Mouse (Mus musculus): ENCODE measurements around the gene Gatad2a. TPM values are rescaled to one million over a fixed set of nuclear protein-coding genes. Genes with fewer than 3 reads are reported as not detected.
"Not testable (repeated sequence)": the region's sequence is repeated elsewhere in the genome, so short reads cannot be mapped to it uniquely, and the experiment has no call there.

Gene Gatad2a
- total RNA-seq, 1 experiment from 2014 or later = 52.6 TPM

DNA sequence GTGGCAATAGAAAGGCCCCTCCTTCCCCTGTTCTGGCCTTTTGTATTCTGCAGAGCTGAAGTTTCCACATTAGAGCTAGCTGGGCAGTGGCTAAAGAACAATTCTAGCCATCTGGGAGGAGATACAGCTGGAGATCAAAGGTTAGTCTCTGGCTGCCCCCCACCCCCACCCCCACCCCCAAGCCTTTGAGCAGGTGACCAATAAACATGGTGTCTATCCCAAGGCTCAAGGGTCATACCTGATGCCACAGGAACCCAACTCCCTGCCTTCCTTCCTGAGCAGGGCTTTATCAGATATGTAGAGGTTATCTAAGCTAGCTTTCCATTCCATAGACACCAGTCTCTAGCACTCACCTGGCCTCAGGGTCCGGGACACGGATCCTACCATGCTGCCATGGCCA, 45.9 kb downstream of the Gatad2a start:
- ATAC-seq (ENCODE audit: extremely low read depth, insufficient number of reproducible peaks, low FRiP score, poor library complexity, severe bottlenecking) = no peak

GRCm38 (mm10) chr8:69942495-69942894, 53.7 kb downstream of the Gatad2a start:
- not testable (repeated sequence) for ATAC-seq (ENCODE audit: extremely low read depth, insufficient number of reproducible peaks, low FRiP score, poor library complexity, severe bottlenecking)

DNA sequence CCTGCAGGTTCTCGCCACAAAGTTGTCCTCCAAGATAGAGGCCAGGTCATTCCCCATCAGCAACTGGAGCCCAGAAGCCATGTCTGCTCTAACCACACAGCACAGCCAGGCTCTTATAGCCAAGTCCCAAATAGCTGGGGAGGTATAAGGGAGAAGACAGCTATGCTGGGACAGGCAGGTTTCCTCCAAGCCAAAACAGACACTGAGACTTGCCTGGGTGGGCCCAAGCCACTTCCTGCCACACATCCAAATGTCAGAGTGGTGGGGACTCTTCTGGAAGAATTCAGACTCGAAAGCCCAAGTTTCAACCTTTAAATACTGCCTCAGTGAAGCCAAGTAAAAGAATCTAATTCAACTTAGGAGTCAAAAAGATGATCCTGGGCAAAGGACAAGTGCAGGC, 55.8 kb downstream of the Gatad2a start:
- no peak for ATAC-seq (ENCODE audit: extremely low read depth, insufficient number of reproducible peaks, low FRiP score, poor library complexity, severe bottlenecking)

GRCm38 (mm10) chr8:69939633-69940032, 56.6 kb downstream of the Gatad2a start:
- ATAC-seq (ENCODE audit: extremely low read depth, insufficient number of reproducible peaks, low FRiP score, poor library complexity, severe bottlenecking) = no peak

DNA sequence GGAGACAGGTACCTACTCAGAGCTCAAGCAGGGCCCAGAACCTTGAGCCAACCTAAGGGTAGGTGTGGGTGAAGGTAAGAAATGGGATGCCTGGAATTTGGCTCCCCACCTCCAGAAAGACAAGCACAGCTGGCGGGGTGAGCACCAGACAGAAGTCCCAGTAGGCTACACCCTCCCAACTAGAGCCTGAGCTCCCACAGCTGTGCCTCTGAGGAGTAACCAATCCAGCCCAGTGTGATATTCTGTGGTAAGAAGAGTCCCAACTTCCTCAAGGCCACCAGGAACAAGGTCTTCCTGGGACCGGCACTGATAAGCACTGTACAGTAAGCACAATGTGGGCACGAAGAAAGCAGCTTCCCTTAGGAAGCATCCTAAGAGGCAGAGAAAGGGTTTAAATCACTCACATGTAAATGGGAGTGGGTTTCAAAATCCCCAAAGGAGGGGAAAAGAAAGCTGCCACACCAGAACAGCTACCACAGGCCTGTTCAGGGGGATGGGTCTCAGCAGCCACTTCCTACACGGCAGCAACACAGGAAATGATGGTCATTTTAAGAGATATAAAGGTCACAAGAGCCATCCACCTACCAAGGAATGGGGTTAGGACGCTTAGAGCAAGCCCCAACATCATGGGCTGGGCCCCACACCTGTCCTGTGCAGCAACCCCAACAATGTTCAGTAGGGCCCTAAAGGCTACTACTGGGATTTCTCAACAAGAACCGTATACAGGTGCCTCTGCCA, 57.8 kb downstream of the Gatad2a start:
- ATAC-seq (ENCODE audit: extremely low read depth, insufficient number of reproducible peaks, low FRiP score, poor library complexity, severe bottlenecking) = no peak

- ATAC-seq (ENCODE audit: extremely low read depth, insufficient number of reproducible peaks, low FRiP score, poor library complexity, severe bottlenecking) = peak; percentile 58
Observed at GRCm38 (mm10) chr8:69937466-69937865, 58.7 kb downstream of the Gatad2a start.

DNA sequence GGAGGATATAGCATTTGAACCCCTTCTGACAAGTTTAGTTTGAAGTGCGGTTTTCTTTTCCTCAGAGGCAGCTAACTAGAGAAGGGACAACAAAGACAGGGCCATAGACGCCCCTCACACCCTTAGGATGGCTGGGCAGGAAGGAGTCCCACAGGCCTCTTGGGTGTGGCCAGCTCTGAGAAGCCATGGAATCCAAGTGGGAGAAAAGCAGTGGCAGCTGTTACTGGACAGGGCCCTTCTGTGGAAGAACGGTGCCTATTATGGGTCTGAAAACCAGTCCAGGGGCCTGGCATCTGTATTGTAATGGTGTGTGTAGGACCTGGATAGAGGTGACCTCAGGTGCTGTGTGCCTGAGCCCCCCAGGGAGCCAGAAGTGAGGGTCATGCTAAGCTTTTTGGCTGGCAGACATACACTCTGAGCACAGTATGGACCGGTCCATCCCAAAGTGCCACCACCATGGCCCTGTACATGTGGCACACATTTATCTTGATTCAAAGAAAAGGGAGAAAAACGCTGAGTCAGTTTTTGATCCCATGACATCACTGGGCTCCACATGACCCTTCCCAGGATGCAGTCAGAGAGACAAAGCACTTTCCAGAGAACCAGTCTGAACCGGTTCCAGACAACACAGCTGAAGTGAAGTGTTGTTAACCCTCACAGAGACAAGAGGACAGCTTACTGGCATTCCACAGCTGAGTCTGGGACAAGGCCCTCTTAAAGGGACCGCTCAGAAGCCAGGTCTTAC, 60.0 kb downstream of the Gatad2a start:
- ATAC-seq (ENCODE audit: extremely low read depth, insufficient number of reproducible peaks, low FRiP score, poor library complexity, severe bottlenecking) = no peak

DNA sequence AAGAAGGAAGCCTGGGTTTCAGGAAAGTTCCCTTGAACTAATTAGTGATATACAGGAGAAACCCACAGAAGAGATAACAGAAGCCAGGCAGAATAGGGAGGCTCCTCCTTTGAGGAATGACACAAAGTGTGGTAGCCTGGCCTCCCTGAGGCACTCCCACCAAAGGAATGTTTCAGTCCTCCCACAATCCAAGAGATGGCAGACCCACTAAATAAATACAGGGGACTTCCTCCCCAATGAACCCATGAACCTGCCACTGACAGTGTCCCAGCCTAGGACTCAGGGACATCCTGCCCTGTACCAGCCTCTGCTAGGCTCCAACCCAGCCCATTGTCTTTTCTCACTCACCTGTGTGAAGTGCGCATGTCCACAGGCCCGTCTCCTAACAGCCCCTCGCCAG, 60.8 kb downstream of the Gatad2a start:
- no peak for ATAC-seq (ENCODE audit: extremely low read depth, insufficient number of reproducible peaks, low FRiP score, poor library complexity, severe bottlenecking)

DNA sequence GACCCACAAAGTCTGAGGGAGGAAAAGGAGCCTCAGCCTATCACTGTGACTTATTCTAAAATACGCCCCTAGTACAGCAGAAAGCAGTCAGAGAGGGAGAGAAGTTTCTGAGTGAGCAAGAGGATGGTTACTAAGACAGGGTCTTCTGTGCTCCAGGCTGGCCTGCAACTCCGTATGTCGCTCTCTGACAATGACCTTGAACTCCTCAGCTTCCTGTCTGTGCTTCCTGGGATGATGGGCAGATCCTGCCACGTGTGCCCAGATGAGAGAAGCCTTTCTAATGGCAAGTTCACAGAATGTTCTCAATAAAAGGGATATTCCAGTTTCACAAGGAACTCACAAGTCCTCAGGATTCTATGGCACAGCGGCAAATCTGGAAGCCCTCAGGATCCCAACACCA, 61.6 kb downstream of the Gatad2a start:
- no peak for ATAC-seq (ENCODE audit: extremely low read depth, insufficient number of reproducible peaks, low FRiP score, poor library complexity, severe bottlenecking)

DNA sequence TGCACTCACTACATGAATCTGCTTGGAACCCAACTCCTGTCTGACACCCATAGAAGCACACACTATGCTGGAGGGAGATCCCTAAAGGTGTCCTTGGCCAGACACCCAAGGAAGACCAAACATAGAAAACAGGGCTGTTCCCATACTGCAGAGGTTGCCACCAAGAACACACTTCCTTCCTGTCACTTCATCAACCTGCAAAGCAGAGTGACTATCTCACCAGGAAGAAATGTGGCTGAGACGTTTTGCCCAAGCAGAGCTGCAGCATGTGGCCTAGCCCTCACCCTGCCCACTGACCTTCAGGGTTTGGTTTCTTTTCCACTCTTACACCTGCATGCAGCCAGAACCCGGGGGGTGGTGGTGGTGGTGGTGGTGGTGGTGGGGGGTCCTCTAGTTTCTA, 62.4 kb downstream of the Gatad2a start:
- no peak for ATAC-seq (ENCODE audit: extremely low read depth, insufficient number of reproducible peaks, low FRiP score, poor library complexity, severe bottlenecking)

- ATAC-seq (ENCODE audit: extremely low read depth, insufficient number of reproducible peaks, low FRiP score, poor library complexity, severe bottlenecking) = no peak
Observed at GRCm38 (mm10) chr8:69926901-69927300, 69.3 kb downstream of the Gatad2a start.

DNA sequence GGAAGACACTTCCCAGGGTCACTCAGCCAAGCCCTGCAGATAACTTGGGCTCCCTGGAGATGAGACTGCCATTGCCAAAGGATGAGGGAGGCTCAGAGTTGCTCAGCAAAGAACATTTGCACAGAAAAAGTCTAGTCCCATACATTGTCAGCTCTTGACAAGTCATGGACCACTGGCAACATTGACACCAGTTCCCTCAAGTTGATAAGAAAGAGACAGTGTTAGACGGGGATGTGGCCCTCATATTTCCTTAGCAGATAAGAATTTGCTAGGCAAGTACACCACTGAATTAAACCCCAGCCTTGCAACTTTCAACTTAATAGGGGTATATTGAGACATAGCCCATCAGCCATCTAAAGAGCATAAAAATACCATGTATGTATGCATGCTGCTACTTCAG, 72.2 kb downstream of the Gatad2a start:
- ATAC-seq (ENCODE audit: extremely low read depth, insufficient number of reproducible peaks, low FRiP score, poor library complexity, severe bottlenecking) = no peak

DNA sequence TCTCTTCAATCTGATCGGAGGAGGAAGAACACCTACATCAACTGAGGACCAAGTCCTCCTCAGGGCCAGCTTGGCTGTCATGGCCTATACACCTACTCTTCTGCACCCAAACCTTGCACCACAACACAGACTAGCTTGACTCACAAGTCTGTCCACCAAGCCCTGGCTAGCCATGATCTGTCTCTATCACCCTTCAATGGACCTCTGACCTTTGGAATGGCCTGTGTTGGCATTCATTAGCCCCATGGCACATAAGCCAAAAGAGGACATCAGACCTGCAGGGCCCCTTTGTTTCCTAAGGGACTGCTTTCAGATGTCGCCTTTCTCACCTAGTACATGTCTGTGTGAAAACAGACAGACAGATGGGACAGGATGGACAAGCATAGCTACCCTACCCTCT, 75.0 kb downstream of the Gatad2a start:
- ATAC-seq (ENCODE audit: extremely low read depth, insufficient number of reproducible peaks, low FRiP score, poor library complexity, severe bottlenecking) = no peak

GRCm38 (mm10) chr8:69919876-69920662, 76.1 kb downstream of the Gatad2a start:
- ATAC-seq (ENCODE audit: extremely low read depth, insufficient number of reproducible peaks, low FRiP score, poor library complexity, severe bottlenecking) = peak; percentile 81

DNA sequence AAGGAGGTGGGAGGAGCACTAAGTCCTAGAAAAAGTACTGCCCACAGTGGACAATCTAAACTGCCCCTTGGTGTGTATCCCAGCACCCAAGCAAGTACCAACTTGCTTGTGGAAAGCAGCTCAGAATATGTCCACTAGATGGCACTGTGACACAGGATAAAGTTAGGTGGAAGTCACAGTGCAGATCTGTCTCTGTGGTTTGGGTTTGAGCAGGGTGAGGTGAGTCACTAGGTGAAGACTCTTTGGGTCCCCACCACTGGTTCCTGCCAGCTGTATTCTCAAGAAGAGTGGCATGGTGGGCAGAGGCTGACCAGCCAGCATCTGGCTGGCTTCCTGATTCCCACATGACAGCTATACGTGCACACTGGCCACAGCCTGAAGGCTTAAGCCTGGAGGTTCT, 77.2 kb downstream of the Gatad2a start:
- ATAC-seq (ENCODE audit: extremely low read depth, insufficient number of reproducible peaks, low FRiP score, poor library complexity, severe bottlenecking) = peak; percentile 75

GRCm38 (mm10) chr8:69918506-69918905, 77.7 kb downstream of the Gatad2a start:
- no peak for ATAC-seq (ENCODE audit: extremely low read depth, insufficient number of reproducible peaks, low FRiP score, poor library complexity, severe bottlenecking)

- no peak for ATAC-seq (ENCODE audit: extremely low read depth, insufficient number of reproducible peaks, low FRiP score, poor library complexity, severe bottlenecking)
Observed at GRCm38 (mm10) chr8:69915748-69916147, 80.4 kb downstream of the Gatad2a start.

GRCm38 (mm10) chr8:69914526-69914925, 81.7 kb downstream of the Gatad2a start:
- ATAC-seq (ENCODE audit: extremely low read depth, insufficient number of reproducible peaks, low FRiP score, poor library complexity, severe bottlenecking) = no peak

DNA sequence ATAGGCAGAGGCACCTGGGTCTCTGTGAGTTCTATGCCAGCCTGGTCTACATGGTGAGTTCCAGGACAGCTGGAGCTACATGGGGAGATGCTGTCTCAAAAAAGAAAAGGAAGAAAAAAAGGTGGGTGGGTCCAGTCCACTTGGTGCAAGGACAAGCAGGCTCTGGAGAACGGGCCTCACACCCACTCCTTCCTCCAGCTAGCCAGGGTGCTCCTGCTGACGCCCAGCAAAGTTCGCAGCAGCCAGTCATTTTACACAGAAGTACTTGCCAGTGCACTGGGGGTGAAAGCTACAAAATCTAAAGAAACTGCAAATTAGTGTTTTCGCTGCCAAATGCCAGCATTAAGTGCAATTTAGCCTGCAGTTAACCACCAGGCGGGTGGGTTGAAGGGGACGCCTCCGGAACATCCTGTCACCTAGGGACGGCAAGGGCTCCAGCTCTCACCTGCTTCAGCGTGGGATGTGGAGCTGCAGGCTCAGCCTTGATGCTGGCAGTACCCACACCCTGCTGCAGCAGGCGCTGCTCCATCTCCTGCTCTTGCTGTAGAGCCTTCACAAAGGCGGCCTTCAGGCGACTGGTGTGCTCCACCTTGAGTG, 83.6 kb downstream of the Gatad2a start:
- no peak for ATAC-seq (ENCODE audit: extremely low read depth, insufficient number of reproducible peaks, low FRiP score, poor library complexity, severe bottlenecking)

All from neutrophil, adult 5-6 weeks (primary cell).